Comparison of ENCODE assay signal across 13 mouse cellular contexts in the genomic region with DNA sequence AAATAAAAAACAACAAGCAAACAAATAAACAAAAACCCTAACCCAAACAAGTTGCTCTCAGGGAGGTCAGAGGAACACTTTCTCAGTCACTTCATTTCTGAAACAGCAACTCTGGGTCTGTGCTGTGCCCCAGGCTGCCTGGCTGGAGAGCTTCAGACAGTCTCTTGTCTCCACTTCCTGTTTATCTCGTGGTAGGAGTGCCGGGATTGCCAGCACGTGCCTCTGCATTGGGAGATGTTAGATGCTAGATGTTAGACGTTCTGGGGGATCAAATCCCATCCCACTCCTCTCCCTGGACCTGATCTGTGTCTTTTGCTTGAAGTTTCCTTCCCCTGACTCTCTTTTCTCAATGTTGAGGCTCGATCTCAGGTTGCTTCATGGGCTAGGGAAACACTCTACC.
"Had no signal": no experiment of that assay in that cellular context is flagged by ENCODE, and none has a peak within 500 bp of the region (broad histone marks: within the 10 kb centered on the region; RNA-seq: fewer than 3 reads in every experiment).

No protein-coding gene starts in this region.

- DNase-seq: liver, embryonic 13.5 days; liver, postnatal 0 days; lung, adult 2 months; lung, postnatal 14 days; lung, postnatal 36 days; right cerebral cortex, adult 18-20 months; right cerebral cortex, postnatal 25 days; thymus, adult 2 months; thymus, postnatal 14 days; thymus, postnatal 36 days had no signal

- ATAC-seq: liver, postnatal 0 days; lung, postnatal 0 days; midbrain, embryonic 13.5 days; midbrain, embryonic 15.5 days had no signal
